Comparison of ENCODE assay signal across 14 mouse cellular contexts in the genomic region with DNA sequence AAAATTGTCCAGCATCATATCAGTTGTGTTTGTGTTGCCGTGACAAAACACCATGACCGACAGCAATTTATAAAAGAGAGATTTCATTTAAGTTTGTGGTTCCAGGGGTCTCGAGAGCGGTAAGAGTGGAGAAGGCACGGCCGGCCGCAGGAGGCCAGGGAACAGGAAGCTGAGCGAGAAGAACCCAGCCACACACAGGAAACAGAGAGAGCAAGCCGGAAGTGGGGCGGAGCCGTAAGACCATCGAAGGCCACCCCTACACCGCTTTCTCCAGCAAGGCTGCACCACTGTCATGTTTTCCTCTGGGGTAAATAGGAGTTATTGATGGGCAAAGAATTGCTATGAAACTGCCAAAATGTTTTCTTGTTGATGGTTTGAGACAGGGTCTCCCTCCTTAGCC. TPM values are rescaled to one million over a fixed set of nuclear protein-coding genes. Genes with fewer than 3 reads are reported as not detected.
DNase-seq lines count a peak whose midpoint lies in the region; ATAC-seq and TF ChIP-seq lines count a peak whose summit lies in the region.
"Had no signal": no experiment of that assay in that cellular context is flagged by ENCODE, and none has a peak within 500 bp of the region (broad histone marks: within the 10 kb centered on the region; RNA-seq: fewer than 3 reads in every experiment).

No protein-coding gene starts in this region.

- H3K4me1 ChIP-seq in lung, postnatal 0 days (ENCODE audit: insufficient read depth, low read depth, low read length): no peaks in the 10 kb centered on the region
- no peaks in the 10 kb centered on the region for H3K4me1 ChIP-seq in liver, embryonic 13.5 days (replicated peaks)
- H3K4me1 ChIP-seq: neural tube, embryonic 12.5 days had no signal

- TF ChIP-seq CTCF in lung, postnatal 0 days (IDR thresholded peaks at IDR 0.05): no peak

- no peak overlapping the region for H3K4me2 ChIP-seq in lung, postnatal 0 days (replicated peaks; ENCODE audit: low read depth, low read length)
- peak overlapping the region; percentile 16 for H3K4me2 ChIP-seq in liver, embryonic 13.5 days
- H3K4me2 ChIP-seq: neural tube, embryonic 12.5 days had no signal

- no peaks in the 10 kb centered on the region for H3K9me3 ChIP-seq in lung, postnatal 0 days (ENCODE audit: low read length)
- no peaks in the 10 kb centered on the region for H3K9me3 ChIP-seq in liver, embryonic 13.5 days (replicated peaks)
- H3K9me3 ChIP-seq: neural tube, embryonic 12.5 days had no signal

- no peak overlapping the region for H3K9ac ChIP-seq in lung, postnatal 0 days (replicated peaks; ENCODE audit: low read depth)
- H3K9ac ChIP-seq in liver, embryonic 13.5 days: no peak overlapping the region
- H3K9ac ChIP-seq: neural tube, embryonic 12.5 days had no signal

- TF ChIP-seq EP300 in lung, postnatal 0 days (IDR thresholded peaks at IDR 0.05): no peak

- no peaks in the 10 kb centered on the region for H3K27me3 ChIP-seq in lung, postnatal 0 days (replicated peaks; ENCODE audit: insufficient read depth, low read length)
- no peaks in the 10 kb centered on the region for H3K27me3 ChIP-seq in liver, embryonic 13.5 days
- H3K27me3 ChIP-seq: CH12.LX; neural tube, embryonic 12.5 days had no signal

- DNase-seq in lung, postnatal 10 days: peak; percentile 12
- DNase-seq in lung, postnatal 0 days (ENCODE audit: low spot score): no peak
- DNase-seq in liver, embryonic 13.5 days: no peak
- peak; percentile 72 for DNase-seq in thymus, postnatal 25 days
- no peak for DNase-seq in left cerebral cortex, postnatal 4 days
- no peak for DNase-seq in kidney, postnatal 36 days
- DNase-seq in frontal cortex, postnatal 36 days (ENCODE audit: low spot score in 2 of 2): no peak
- DNase-seq: gastrocnemius, postnatal 14 days; kidney, adult 8-10 months; layer of hippocampus, adult 9-11 months; right cerebral cortex, postnatal 25 days had no signal

- H3K36me3 ChIP-seq in lung, postnatal 0 days (ENCODE audit: insufficient read depth, low read length): no peaks in the 10 kb centered on the region
- H3K36me3 ChIP-seq in liver, embryonic 13.5 days: no peaks in the 10 kb centered on the region
- H3K36me3 ChIP-seq: neural tube, embryonic 12.5 days had no signal

- H3K27ac ChIP-seq in lung, postnatal 0 days (ENCODE audit: low read length): no peak overlapping the region
- H3K27ac ChIP-seq in liver, embryonic 13.5 days: no peak overlapping the region
- H3K27ac ChIP-seq: neural tube, embryonic 12.5 days had no signal

- ATAC-seq in lung, postnatal 0 days: no peak
- peak; percentile 47; the same call in 1 of the 2 replicates for ATAC-seq in liver, embryonic 13.5 days (ENCODE audit: low read depth)
- peak; percentile 84 for ATAC-seq in monocyte, adult 5-6 weeks (replicated peaks; ENCODE audit: insufficient number of reproducible peaks, low FRiP score, low TSS enrichment, poor library complexity, severe bottlenecking)

- no peak overlapping the region for H3K4me3 ChIP-seq in lung, postnatal 0 days (ENCODE audit: low read depth, low read length)
- no peak overlapping the region for H3K4me3 ChIP-seq in liver, embryonic 13.5 days (replicated peaks)
- H3K4me3 ChIP-seq: neural tube, embryonic 12.5 days had no signal

- intact Hi-C loops in left cerebral cortex, postnatal 4 days (cut with DNase I): no loop called here

- WGBS in lung, postnatal 0 days: 68% methylated on average over 13 of the region's 13 CpGs
- 13% methylated on average over 13 of the region's 13 CpGs for WGBS in liver, embryonic 13.5 days (ENCODE audit: insufficient replicate concordance)

RNA-seq across cellular contexts. Expression of a gene that starts 9.2 kb away (rescaled TPM):
- 3.0 and 3.6 TPM in 2 replicates for polyA plus RNA-seq in lung, postnatal 0 days (2015; fragmentation: Nextera tagmentation; extraction: Ambion mirVana)
- polyA plus RNA-seq in liver, embryonic 13.5 days (2015; fragmentation: Nextera tagmentation; extraction: Ambion mirVana): 1.9 and 2.0 TPM in 2 replicates
- total RNA-seq in monocyte, adult 5-6 weeks (2017): 31.8 to 34.5 TPM (median 33.4 TPM) in 3 replicates
- total RNA-seq in left cerebral cortex, postnatal 4 days (2021): under 1 TPM; 0.38 to 0.50 TPM

RNA-seq across cellular contexts. Expression of a gene that starts 53.8 kb away (rescaled TPM):
- polyA plus RNA-seq in lung, postnatal 0 days (2015; fragmentation: Nextera tagmentation; extraction: Ambion mirVana): 34.3 and 35.5 TPM in 2 replicates
- polyA plus RNA-seq in liver, embryonic 13.5 days (2015; fragmentation: Nextera tagmentation; extraction: Ambion mirVana): 28.9 and 30.2 TPM in 2 replicates
- total RNA-seq in monocyte, adult 5-6 weeks (2017): 35.1 to 44.1 TPM (median 40.2 TPM) in 3 replicates
- 10 to 100 TPM; 47.0 to 47.7 TPM for total RNA-seq in left cerebral cortex, postnatal 4 days (2021)

Comparison
In these comparisons a context has a peak if more than half of its experiments do, and no peak if none do; other contexts are left out.
1. DNase-seq: peak in lung, postnatal 10 days (single experiment) and thymus, postnatal 25 days (single experiment); none in lung, postnatal 0 days (single experiment), liver, embryonic 13.5 days (single experiment), left cerebral cortex, postnatal 4 days (single experiment), kidney, postnatal 36 days (0 of 2) and frontal cortex, postnatal 36 days (0 of 2).
2. RNA of a gene that starts 9.2 kb away (total RNA-seq): 31.8 to 34.5 TPM in monocyte, adult 5-6 weeks; 0.38 to 0.50 TPM in left cerebral cortex, postnatal 4 days; every median in the first group is over 10 times any median in the second.